Comparison of ENCODE assay signal across 11 mouse cellular contexts in genomic region chr6:66399091-66399755, GRCm38 (mm10).
A peak's percentile ranks its signal among the peaks of the same experiment; 100 is the strongest.
DNase-seq lines count a peak whose midpoint lies in the region; ATAC-seq and TF ChIP-seq lines count a peak whose summit lies in the region.
"Had no signal": no experiment of that assay in that cellular context is flagged by ENCODE, and none has a peak within 500 bp of the region (broad histone marks: within the 10 kb centered on the region; RNA-seq: fewer than 3 reads in every experiment).

No protein-coding gene starts in this region.

- no peaks in the 10 kb centered on the region for H3K27me3 ChIP-seq in forebrain, embryonic 16.5 days (replicated peaks; ENCODE audit: control insufficient read depth, insufficient read depth, low read length)
- no peaks in the 10 kb centered on the region for H3K27me3 ChIP-seq in midbrain, embryonic 10.5 days (ENCODE audit: low read depth, poor library complexity, severe bottlenecking)
- no peaks in the 10 kb centered on the region for H3K27me3 ChIP-seq in thymus, adult 2 months (ENCODE audit: control insufficient read depth, insufficient read depth, low read length)

- no peaks in the 10 kb centered on the region for H3K36me3 ChIP-seq in forebrain, embryonic 16.5 days (ENCODE audit: control insufficient read depth, insufficient read depth)
- no peaks in the 10 kb centered on the region for H3K36me3 ChIP-seq in midbrain, embryonic 10.5 days
- H3K36me3 ChIP-seq in thymus, adult 2 months (ENCODE audit: control insufficient read depth, insufficient read depth, low read length): no peaks in the 10 kb centered on the region

- ATAC-seq in forebrain, embryonic 16.5 days: peak; percentile 96
- ATAC-seq: activated CD4-positive, CD25-positive, alpha-beta regulatory T cell, adult 4 months had no signal

- no peak overlapping the region for H3K9ac ChIP-seq in forebrain, embryonic 16.5 days (replicated peaks; ENCODE audit: low read depth, low read length)

- 2% methylated on average over 4 of the region's 4 CpGs for WGBS in forebrain, embryonic 16.5 days
- 16% methylated on average over 4 of the region's 4 CpGs for WGBS in midbrain, embryonic 10.5 days
- 93% methylated on average over 4 of the region's 4 CpGs for WGBS in thymus, adult 2 months

- H3K4me2 ChIP-seq in forebrain, embryonic 16.5 days (ENCODE audit: low read length): no peak overlapping the region

- H3K4me1 ChIP-seq in forebrain, embryonic 16.5 days (replicated peaks; ENCODE audit: control insufficient read depth, insufficient read depth, low read length): 0 out of 2 replicates have a peak, but pooled peaks cover 6% of the 10 kb centered on the region
- peaks cover 39% of the 10 kb centered on the region for H3K4me1 ChIP-seq in midbrain, embryonic 10.5 days
- 0 out of 2 replicates have a peak, but pooled peaks cover 2% of the 10 kb centered on the region for H3K4me1 ChIP-seq in thymus, adult 2 months (replicated peaks; ENCODE audit: control insufficient read depth, insufficient read depth, low read length)

- no peaks in the 10 kb centered on the region for H3K9me3 ChIP-seq in forebrain, embryonic 16.5 days (ENCODE audit: control insufficient read depth, low read length)
- H3K9me3 ChIP-seq in midbrain, embryonic 10.5 days (replicated peaks): no peaks in the 10 kb centered on the region

- H3K4me3 ChIP-seq in forebrain, embryonic 16.5 days (replicated peaks; ENCODE audit: low read length): no peak overlapping the region
- no peak overlapping the region for H3K4me3 ChIP-seq in midbrain, embryonic 10.5 days
- H3K4me3 ChIP-seq in thymus, adult 2 months (ENCODE audit: control insufficient read depth, insufficient read depth, low read length): no peak overlapping the region

- peak; percentile 7 for DNase-seq in right cerebral cortex, adult 18-20 months
- DNase-seq in right cerebral cortex, postnatal 14 days: no peak
- peak; percentile 48 for DNase-seq in midbrain, embryonic 10.5 days (ENCODE audit: low spot score)
- peak; percentile 15 for DNase-seq in telencephalon, adult 2 months (ENCODE audit: low read depth, low spot score)
- DNase-seq in adrenal gland, postnatal 36 days: no peak
- DNase-seq in thymus, adult 2 months: no peak
- DNase-seq in ovary, adult 18-20 months (ENCODE audit: low spot score): no peak
- DNase-seq: gastrocnemius, postnatal 25 days; thymus, postnatal 14 days had no signal

- 0 out of 2 replicates have a peak overlapping the region, but pooled peaks have one; percentile 14 for H3K27ac ChIP-seq in forebrain, embryonic 16.5 days (ENCODE audit: low read length)
- peak overlapping the region; percentile 53; the same call in 1 of the 2 replicates for H3K27ac ChIP-seq in midbrain, embryonic 10.5 days (replicated peaks)
- no peak overlapping the region for H3K27ac ChIP-seq in thymus, adult 2 months (ENCODE audit: control insufficient read depth, insufficient read depth, low read length)

- TF ChIP-seq POLR2A in thymus, adult 2 months (IDR thresholded peaks at IDR 0.05; ENCODE audit: control insufficient read depth, extremely low read depth, insufficient read depth, low read length, poor library complexity): no peak

- TF ChIP-seq CTCF in thymus, adult 2 months (IDR thresholded peaks at IDR 0.05; ENCODE audit: borderline replicate concordance, control insufficient read depth, extremely low read depth, insufficient read depth, low read length, poor library complexity): no peak

Comparison
In these comparisons a context has a peak if more than half of its experiments do, and no peak if none do; other contexts are left out.
1. DNase-seq: peak in right cerebral cortex, adult 18-20 months (single experiment), midbrain, embryonic 10.5 days (single experiment) and telencephalon, adult 2 months (single experiment); none in right cerebral cortex, postnatal 14 days (single experiment), adrenal gland, postnatal 36 days (0 of 2), thymus, adult 2 months (single experiment) and ovary, adult 18-20 months (single experiment).